Mouse (Mus musculus) CH12F3 (cell line): ENCODE data around the gene G430095P16Rik.

Source experiments
- in situ Hi-C: fragments of 300-500 bp; cut with MboI; formaldehyde crosslinking; loops from 2 replicates; pipeline ENCODE4 v1.14.3; 2020; ENCODE audit warnings: low sequenced_read_pairs

The G430095P16Rik gene

GRCm38 (mm10) chr8:84740895-84741843 is 18.4 kb downstream of the G430095P16Rik start:
- in situ Hi-C loops, result no loop called here

GRCm38 (mm10) chr8:84742171-84743053 is 19.6 kb downstream of the G430095P16Rik start:
- in situ Hi-C loops, result no loop called here

DNA sequence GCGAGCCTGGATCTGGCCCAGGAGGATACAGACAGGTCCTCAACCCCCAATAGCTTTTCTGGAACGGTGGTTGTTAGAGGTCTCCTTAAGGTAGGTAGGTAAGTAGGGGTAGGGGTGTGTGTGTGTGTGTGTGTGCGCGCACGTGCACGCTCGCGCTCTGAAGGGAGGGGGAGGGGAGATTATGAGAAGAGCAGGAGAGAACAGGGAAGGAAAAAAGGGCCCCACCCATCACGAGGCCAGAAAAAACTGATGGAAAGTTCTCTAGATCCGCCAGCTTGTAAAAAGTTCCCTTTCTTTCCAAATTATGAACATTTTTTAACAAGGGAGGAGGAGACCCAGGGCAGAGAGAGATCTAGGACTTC is 20.2 kb downstream of the G430095P16Rik start:
- in situ Hi-C loops, result no loop called here

- in situ Hi-C loops, result no loop called here
These were observed 21.0 kb downstream of the G430095P16Rik start for GRCm38 (mm10) chr8:84743517-84744420.

DNA sequence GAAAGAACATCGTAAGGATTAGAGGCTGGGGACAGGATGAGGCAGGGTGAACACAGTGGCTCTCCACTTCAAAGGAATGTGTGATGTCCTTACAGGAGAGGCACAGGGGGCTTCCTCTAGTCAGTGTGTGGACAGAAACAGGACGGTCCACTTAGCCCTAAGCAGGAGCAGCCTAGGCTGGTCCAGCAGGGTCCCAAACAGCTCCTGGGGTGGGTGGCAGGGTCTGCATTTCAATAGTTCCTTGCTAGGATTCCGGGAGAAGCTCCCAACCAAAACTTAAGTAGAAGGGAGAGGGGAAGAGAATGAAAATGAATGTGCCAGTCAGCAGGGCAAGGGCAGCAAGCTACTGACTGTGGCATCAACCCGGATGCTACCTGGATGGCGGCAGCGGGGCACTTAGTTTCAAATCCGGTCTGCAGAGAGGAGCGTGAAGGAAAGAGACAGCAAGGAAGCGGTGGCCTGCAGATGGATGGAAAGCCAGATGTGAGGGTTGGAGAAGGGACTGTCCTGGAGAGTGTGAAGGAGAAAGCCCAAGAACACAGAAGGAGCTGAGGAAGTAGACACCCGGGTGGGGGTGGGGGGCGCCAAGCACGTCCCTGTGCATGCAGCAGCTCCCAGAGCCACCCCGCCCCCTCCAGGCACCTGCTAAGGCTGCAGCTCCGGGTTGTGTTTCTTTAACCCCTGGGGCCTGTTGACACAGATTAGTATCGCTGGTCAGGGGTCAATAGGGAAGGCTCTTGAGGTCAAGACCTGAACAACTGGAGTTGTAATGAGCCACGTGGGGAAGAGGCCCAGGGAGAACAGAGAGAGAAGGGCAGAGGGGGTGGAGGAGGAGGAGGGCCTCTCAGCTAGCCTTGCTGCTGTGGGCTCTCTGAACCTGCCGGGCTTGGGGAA is 22.5 kb downstream of the G430095P16Rik start:
- in situ Hi-C loops, result no loop called here

GRCm38 (mm10) chr8:84749519-84749918 is 26.7 kb downstream of the G430095P16Rik start:
- in situ Hi-C loops, result no loop called here

GRCm38 (mm10) chr8:84752734-84753582 is 30.2 kb downstream of the G430095P16Rik start:
- in situ Hi-C loops, result no loop called here

DNA sequence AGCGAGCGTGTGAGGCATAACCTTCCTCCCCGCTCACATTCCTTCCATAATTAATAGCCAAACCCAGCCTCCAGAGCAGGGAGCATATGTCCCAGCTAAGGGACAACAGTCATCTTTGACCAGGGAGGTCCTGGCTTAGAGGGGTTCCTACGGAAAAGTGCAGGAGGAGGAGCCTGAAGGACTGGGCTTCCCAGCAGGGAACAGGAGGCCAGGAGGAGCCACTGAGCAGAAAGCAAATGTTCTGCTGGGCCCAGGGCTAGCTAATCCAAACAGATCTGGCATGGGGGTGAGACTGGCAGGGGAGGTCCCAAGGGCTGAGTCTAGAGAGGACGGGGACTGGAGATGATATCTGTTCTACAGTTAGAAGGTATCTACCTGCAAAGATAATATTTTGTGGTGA is 34.7 kb downstream of the G430095P16Rik start:
- in situ Hi-C loops, result no loop called here

GRCm38 (mm10) chr8:84758308-84758707 is 35.5 kb downstream of the G430095P16Rik start:
- in situ Hi-C loops, result no loop called here

DNA sequence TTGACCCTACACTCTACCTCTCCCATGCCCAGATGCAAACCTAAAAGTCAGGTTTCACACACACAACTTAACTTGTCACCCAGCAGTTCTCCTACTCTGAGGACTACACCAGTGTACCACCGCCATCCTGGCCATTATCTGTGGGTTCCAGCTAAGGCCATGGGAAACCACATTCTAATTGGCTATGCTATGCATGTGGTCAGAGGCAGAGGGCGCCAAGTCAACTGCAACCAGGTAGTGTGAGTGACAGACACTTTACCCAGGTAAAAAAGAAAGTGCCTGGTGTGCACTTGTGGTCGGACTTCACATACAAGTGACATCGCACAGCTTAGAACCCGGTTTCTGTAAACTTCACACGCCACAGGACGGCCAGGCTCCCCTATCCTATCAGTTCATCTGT is 36.3 kb downstream of the G430095P16Rik start:
- in situ Hi-C loops, result no loop called here

DNA sequence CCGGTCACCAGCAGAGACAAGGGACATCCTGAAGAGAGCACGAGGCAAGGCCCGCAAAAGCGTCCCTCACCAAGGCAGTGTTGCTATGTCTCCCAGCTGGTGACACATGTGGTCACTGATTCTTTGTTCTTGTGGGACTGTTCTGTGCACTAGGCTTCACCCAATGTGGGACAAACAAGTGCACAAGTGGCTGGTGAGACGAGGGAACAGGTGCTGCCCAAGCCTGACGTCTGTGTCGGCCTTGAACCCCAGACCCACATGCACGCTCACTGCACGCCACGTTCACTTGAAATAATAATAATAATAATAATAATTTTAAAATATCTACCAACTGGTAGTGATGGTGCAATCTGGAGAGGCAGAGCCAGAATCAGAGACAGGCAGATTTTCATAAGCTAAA is 36.9 kb downstream of the G430095P16Rik start:
- in situ Hi-C loops, result no loop called here

GRCm38 (mm10) chr8:84760405-84760805 is 37.6 kb downstream of the G430095P16Rik start:
- in situ Hi-C loops, result no loop called here

GRCm38 (mm10) chr8:84760901-84761300 is 38.1 kb downstream of the G430095P16Rik start:
- in situ Hi-C loops, result no loop called here

DNA sequence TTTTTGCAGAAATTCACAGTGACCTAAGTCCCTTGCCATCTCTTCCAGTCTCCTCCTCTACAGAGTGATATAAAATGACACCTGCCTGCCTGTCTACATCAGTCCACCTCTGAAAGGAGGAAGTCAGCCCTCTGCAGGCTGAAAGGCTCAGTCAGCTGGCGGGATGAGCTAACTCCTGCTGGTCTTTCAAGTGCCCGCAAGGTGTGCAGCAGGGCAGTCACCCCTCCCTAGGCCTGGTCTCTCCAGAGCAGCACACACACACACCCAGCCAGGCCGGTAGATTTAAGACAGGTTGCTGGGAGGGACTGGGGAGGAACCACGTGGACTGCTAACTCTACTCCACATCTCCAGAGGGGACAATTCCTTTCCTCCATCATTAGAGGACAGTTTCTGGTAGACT is 41.3 kb downstream of the G430095P16Rik start:
- in situ Hi-C loops, result no loop called here

GRCm38 (mm10) chr8:84764870-84765495 is 42.2 kb downstream of the G430095P16Rik start:
- in situ Hi-C loops, result no loop called here

DNA sequence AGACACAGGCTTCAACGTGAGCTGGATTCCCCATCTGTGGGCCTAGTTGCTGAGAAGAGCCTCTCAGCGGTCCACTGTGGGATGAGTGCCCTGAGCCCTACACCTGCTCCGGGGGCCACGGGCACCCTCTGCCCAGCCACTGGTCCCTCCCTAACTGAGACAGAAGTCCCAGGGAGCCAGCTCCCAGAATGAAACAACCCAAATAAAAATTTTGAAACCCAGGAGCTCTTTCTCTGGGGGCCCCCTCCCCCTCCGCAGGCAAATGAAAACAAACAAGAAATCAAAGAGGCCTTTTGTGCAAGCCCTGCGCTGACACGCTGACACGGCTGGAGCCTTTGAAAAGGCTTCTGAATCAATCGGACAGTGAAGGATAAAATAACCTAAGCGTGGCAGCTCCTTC is 42.8 kb downstream of the G430095P16Rik start:
- in situ Hi-C loops, result no loop called here

DNA sequence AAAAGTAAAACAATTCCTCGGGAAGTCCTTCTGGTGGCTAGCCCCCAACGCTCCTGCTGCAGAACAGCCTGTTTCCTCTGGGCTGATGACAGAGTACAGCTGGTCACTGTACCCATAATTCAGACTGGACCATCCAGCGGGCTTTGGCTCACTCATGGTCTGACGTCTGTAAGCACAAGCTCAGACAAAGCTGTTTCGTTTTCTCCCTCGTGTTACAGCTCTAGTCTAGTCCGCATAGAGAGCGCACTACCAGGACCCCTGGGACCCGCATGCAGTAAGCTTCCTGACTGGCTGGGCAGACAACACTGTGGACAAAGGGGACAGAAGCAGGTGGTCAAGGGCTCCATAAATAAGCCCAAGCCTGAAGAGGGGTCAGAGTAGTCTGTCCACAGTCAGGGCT is 43.6 kb downstream of the G430095P16Rik start:
- in situ Hi-C loops, result no loop called here

GRCm38 (mm10) chr8:84767221-84767620 is 44.4 kb downstream of the G430095P16Rik start:
- in situ Hi-C loops, result no loop called here
